Mouse (Mus musculus): ENCODE measurements around the gene Necab2.

Gene Necab2

DNA sequence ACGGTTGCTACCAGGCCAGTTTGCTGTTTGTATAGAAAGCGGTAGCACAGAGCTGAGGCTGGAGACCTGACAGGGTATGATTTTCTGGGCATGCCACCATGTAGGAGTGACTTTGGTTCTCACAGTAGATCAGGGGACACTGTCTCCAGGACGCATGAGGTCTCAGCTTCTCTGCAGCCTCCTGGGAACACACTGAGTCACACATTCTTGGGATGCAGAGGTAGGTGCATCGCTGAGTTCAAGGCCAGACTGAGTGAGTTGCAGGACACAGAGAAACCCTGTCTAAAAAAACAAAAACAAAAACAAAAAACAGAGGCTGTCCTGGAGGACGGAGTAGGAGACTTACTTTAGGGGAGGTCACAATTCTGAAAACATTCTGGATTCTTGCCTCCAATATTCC, 6.4 kb downstream of the Necab2 start:
- DNase-seq (ENCODE audit: low spot score in 2 of 2): no peak

- no peak for DNase-seq (ENCODE audit: low spot score in 2 of 2)
Measured at GRCm38 (mm10) chr8:119456045-119456444, 9.5 kb downstream of the Necab2 start.

GRCm38 (mm10) chr8:119459724-119460123, 13.2 kb downstream of the Necab2 start:
- DNase-seq (ENCODE audit: low spot score in 2 of 2): no peak

GRCm38 (mm10) chr8:119461356-119461755, 14.8 kb downstream of the Necab2 start:
- no peak for DNase-seq (ENCODE audit: low spot score in 2 of 2)

DNA sequence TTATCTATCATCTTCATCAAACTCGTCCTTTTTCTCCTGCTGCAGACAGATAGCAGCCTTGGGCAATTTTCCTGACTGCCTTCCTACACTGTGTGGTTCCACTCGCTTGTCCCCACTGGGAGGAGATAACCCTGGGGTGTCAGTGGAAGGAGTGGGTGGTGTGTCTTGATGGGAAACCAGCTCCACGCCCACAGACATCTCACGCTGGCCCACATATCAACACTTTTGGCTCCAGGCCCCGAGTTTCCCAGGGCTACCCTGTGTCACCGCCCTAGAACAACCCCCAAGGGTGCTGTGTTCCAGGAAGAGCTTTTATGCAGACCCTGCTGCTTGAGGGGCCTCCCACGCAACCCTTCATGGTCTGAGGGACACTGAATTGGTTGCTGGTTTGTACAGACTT, 17.2 kb downstream of the Necab2 start:
- no peak for DNase-seq (ENCODE audit: low spot score in 2 of 2)

DNA sequence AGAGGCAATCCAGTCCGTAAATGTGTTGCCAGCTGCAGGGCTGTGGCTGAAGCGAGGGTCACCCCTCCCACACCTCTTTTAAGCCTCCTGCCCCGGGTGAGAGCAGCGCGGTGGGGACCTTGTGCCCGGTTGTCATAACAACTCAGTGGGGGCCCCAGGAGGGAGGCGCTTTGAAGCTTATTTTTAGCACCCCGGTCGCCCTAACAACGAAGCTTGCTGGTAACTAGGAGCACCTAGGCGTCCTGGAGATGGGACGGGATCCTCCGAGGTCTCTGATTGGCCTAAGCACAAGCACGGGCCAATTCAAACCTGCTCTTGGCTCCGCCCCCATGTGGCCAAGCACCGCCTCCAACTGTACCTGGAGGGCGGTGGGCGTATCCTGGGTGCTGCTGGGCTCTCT, 19.6 kb downstream of the Necab2 start:
- DNase-seq (ENCODE audit: low spot score in 2 of 2): no peak

GRCm38 (mm10) chr8:119466794-119467193, 20.3 kb downstream of the Necab2 start:
- no peak for DNase-seq (ENCODE audit: low spot score in 2 of 2)

DNA sequence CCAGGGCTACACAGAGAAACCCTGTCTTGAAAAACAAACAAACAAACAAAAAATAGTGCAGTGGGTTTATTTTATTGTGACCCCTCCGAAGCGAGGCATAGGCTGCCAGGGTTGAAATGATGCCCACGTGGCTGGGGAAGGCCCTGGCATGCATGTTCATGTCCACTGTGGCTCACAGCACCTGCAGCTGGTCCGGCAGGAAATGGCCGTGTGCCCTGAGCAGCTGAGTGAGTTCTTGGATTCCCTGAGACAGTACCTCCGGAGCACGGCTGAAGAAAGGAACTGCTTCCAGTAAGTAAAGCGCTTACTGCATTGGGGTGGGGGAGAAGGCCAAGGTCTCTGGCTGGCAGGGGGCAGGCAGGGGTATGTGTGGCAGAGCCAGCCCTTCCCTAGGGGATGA, 21.6 kb downstream of the Necab2 start:
- DNase-seq (ENCODE audit: low spot score in 2 of 2): no peak

- no peak for DNase-seq (ENCODE audit: low spot score in 2 of 2)
Measured at GRCm38 (mm10) chr8:119478684-119479083, 32.2 kb downstream of the Necab2 start.

GRCm38 (mm10) chr8:119484145-119484896, 37.8 kb downstream of the Necab2 start:
- no peak for DNase-seq (ENCODE audit: low spot score in 2 of 2)

DNA sequence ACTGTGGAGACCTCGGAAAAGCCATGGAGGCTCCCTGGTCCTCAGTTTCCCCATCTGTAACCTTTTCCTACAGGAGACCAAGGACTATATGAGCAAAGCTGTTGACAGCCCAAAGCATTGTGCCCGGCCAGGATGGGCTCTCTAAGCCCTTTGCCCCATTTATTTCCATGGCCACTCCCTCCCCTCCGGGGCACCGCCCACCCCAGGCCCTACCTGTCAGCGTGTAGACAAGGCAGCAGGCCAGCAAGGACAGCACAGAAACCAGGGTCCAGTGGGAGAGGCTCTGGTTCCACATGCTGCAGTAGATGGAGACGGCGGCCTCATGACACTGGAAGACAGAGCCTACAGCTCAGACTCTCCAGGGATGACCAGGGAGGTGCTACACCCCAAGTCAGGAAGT, 40.6 kb downstream of the Necab2 start:
- DNase-seq (ENCODE audit: low spot score in 2 of 2): no peak

DNA sequence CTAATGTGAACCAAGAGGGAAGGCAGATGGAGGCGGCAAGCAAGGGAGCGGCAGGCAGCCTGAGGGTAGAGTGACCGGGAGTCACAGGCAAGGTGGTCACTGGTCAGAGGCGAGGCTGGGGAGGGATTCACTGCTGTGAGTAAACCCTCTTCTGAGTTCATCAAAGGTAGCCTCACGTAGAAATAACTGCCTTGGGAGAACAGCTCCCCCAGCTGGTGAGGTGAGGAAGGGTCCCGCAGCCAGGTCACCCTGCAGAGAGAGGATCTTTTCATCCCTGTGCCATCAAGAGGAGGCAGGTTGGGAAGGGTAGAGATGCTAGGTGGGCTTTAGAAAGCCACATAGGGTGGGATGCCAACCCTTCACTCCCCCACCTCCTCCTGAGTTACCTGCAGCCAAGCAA, 50.3 kb downstream of the Necab2 start:
- DNase-seq (ENCODE audit: low spot score in 2 of 2): peak; percentile 21 to 62

DNA sequence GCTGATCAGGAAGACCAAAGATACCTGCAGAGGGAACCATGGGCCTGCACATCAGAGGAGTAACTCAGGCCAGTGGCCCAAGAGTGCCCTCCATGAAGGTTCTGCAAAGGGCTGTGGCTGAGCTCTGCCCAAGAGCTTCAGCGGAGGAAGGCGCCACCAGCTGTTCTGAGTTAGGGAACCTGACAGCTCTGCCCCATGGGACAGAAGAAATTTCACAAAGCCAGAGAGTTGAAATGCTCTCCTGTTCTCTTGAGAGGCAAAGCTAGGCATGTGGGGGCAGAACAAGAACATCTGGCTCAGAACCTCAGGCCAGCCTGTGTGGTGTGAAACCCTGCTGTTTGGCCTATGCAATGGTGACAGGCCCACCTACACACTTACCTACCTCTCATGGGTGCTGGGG, 53.3 kb downstream of the Necab2 start:
- no peak for DNase-seq (ENCODE audit: low spot score in 2 of 2)

GRCm38 (mm10) chr8:119501598-119501997, 55.1 kb downstream of the Necab2 start, which contains the start of gene Slc38a8:
Gene Slc38a8 (minus strand): TSS chr8:119501698.
- DNase-seq (ENCODE audit: low spot score in 2 of 2): no peak

- DNase-seq (ENCODE audit: low spot score in 2 of 2): no peak
Measured at GRCm38 (mm10) chr8:119502111-119502510, 55.6 kb downstream of the Necab2 start.

- no peak for DNase-seq (ENCODE audit: low spot score in 2 of 2)
Measured at GRCm38 (mm10) chr8:119503191-119503767, 56.8 kb downstream of the Necab2 start.

DNA sequence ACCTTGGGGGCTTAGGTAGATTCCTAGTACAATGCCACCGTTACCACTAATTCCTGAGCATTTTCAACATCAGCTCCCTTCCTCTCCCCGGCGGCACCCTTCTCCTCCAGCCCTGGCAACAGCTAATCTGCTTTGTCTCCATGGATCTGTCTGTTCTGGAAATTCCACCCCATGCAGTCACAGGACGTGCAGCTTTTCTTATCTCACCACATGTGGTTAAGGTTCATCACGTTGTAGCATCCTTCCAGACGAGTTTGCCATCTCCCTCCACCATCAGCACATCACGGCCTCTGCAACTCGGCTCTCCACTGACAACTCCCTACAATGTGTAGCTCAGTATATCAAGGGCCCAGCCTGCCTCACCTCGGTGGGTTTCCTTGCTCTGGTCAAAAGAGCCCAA, 59.0 kb downstream of the Necab2 start:
- DNase-seq (ENCODE audit: low spot score in 2 of 2): no peak

DNA sequence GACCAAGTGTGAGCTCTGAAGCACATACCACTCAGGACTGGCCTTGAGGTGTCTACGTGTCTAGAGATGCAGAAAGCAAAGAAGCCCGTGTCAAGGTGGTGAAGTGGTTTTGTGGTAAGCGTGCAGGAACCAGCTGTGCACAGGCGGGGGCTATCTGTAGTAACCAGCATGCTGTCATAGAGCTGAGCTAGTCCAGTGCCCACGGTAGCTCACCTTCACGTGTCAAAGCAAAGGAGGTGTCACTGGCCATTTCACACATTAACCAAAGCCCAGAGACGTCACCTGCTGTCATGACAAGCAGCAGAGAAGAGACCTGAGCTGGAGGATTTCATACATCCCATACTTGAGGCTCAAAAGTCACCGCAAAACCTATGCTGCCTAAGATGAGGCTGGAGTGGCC, 59.6 kb downstream of the Necab2 start:
- no peak for DNase-seq (ENCODE audit: low spot score in 2 of 2)

DNA sequence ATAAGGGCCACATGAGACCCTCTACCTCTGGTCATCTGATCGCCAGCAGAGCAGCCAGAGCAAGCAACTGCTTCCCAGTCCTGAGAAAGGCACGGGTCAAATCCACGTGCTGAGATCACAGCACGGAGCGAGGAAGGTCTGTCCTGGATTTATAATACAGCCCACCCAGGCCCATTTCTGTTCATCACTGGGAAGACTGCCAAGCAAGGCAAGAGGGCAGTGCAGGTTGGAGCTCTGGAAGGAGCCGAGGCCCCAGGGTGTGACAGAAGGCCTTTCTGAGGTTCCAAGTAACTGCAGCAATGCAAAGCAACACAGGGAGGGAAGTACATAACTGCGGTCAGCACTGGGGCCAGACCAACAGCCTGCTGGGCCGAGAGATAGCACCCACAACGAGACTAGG, 64.0 kb downstream of the Necab2 start:
- no peak for DNase-seq (ENCODE audit: low spot score in 2 of 2)

GRCm38 (mm10) chr8:119511722-119512121, 65.2 kb downstream of the Necab2 start:
- no peak for DNase-seq (ENCODE audit: low spot score in 2 of 2)

GRCm38 (mm10) chr8:119513405-119513804, 66.9 kb downstream of the Necab2 start:
- DNase-seq (ENCODE audit: low spot score in 2 of 2): no peak

- no peak for DNase-seq (ENCODE audit: low spot score in 2 of 2)
Measured at GRCm38 (mm10) chr8:119514940-119515339, 68.4 kb downstream of the Necab2 start.

GRCm38 (mm10) chr8:119515767-119516166, 69.2 kb downstream of the Necab2 start:
- DNase-seq (ENCODE audit: low spot score in 2 of 2): no peak

GRCm38 (mm10) chr8:119516674-119517073, 70.2 kb downstream of the Necab2 start:
- DNase-seq (ENCODE audit: low spot score in 2 of 2): no peak
